Mouse (Mus musculus) embryonic stem cell, embryonic (primary cell): ENCODE measurements at regions not wholly inside any gene's neighbourhood (a gene's known extent, or its start where the extent isn't known, plus 50 kb on each side); places are given as distances from the start of the nearest gene placed in this dataset.

Experiments
- CTCF ChIA-PET, 4 experiments: fragments of 300-600 bp in 2 of 4; fragments of 350-600 bp in 2 of 4; sonication (Branson Sonifier 250); formaldehyde crosslinking; loops; one replicate each; lab custom pipeline; 2022; ENCODE audit warnings: inconsistent platforms in 2 of 4; lab: Charles Lee
- POLR2A ChIA-PET, 4 experiments: fragments of 300-600 bp in 2 of 4; fragments of 350-600 bp in 2 of 4; sonication (Branson Sonifier 250); formaldehyde crosslinking; loops; one replicate each; lab custom pipeline; 2022; ENCODE audit warnings: antibody characterized with exemption in 4 of 4, inconsistent platforms in 1 of 4; lab: Charles Lee

DNA sequence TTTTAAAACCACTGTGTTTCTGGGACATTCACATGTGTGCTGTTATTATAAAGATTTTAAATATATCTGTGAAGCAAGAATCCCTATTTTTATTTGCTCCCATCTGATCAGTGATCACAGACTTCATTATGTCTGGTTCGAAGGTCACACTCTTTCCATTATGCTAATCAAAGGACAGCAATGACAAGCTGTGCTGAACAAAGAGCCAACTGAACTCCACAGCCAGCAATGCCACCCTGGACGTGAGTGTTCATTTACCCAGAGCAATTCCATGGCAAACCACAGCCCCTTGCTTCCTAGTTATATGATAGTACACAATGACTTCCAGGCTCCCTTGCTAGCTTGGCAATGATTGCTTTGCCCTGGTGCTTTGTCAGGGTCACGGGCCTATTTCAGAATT is 55.6 kb upstream of the Ccdc190 start:
- POLR2A ChIA-PET, result no interaction called here
- CTCF ChIA-PET, result no interaction called here

DNA sequence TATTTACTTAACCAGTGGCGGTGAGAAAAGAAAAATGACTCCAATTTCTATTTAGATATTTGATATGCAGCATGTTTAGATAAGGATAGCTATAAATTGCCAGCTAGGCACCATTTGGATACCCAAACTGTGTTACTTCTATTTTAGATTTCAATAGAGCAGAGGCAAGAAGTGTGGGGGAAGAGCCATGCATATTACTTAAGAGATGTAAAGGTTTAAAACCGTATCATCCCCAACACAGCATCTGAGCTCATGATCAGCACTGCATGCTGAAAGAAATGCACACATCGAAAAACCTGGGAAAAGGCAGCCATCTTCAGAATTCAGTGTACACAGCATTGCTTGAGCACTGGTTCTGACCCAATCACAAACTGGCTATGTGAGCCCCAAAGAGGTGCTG is 59.8 kb upstream of the Ccdc190 start:
- ChIA-PET POLR2A (no interaction called here), CTCF (interaction anchor here in 1 of 4 experiments (0.7 to 0.9 kb wide), 2 partner anchors 12 to 50 kb away, joined by 3 read pairs; no protein-coding TSS in a partner anchor)

DNA sequence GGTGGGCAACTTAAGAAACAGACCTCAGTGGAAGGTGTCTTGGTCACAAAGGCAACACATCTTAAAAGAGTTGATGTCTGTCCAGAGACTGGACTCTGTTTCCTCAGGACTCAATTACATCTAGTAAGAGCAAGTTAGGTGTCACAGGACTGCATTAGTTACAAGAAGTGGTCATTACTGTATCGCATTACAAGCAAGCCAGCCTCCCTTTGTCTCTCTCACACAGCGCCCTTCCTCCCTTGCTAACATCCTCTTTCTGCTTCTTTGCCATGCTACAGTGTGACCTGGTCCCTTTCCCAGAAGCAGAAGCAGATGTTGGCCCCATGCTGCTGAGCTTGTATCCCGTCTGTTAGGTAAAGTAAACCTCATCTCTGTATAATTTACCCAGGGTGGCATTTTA is 61.0 kb upstream of the Ccdc190 start:
- POLR2A ChIA-PET, result no interaction called here
- CTCF ChIA-PET, result no interaction called here

DNA sequence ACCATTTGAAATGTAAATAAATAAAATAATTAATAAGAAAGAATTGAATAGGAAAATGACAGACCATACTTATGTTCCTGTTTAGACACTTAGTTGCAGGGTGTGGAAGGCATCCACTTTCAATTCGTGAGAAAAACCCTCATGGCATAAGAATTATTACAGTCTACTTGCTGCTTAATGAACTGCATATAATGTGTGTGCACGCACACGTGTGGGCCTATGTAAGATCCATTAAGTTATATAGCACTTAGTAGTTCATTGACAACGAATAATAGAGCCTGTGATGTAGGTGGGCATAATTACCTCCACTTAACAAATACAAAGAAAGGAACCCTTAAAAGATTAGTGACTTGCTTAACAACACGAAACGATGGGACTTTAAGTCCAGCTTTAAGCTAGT is 61.6 kb upstream of the Ccdc190 start:
- CTCF ChIA-PET, result no interaction called here
- POLR2A ChIA-PET, result no interaction called here

DNA sequence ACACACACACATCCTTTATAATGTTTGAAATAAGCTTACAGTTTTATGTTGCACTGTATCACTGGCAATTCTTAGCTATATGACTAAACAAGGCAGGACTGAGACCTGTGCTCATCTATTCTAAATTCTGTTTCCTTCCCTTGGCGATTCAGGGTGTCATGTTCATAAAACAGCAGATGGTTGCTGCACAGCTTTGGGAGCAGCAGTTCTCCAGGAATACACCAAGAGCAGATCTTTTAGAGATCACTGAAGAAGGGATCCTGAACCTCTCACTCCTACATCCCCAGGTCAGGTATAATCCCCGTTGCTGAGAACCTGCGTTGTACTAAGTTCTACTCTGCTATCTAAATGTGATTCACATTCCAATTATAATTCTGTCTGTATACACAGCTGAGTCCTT is 69.4 kb upstream of the Ccdc190 start:
- POLR2A ChIA-PET, result no interaction called here

DNA sequence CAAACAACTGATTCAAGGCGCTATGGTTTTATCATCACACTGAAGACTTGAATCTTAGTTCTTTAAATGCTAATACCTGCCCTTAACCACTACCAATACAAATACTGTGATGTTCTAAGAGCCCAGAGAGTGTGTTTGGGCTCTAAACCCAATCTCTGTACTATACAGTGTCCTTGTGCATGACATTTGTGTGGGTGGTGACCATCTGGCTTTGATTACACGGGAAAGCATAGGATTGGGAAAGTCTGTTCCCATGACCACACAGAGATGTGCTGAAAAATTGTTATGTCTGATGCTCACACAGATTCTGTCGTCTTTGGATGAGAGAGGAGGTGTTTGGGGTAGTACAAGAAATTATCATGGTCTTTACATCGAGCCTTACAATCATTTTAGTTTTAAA is 76.8 kb upstream of the Ccdc190 start:
- ChIA-PET CTCF (interaction anchor here in 1 of 4 experiments (1.7 kb wide), 1 partner anchor 67 kb away, joined by 9 read pairs; no protein-coding TSS in a partner anchor), POLR2A (no interaction called here)

More for the DNA sequence above, 69.4 kb upstream of the Ccdc190 start:
- CTCF ChIA-PET, result no interaction called here

DNA sequence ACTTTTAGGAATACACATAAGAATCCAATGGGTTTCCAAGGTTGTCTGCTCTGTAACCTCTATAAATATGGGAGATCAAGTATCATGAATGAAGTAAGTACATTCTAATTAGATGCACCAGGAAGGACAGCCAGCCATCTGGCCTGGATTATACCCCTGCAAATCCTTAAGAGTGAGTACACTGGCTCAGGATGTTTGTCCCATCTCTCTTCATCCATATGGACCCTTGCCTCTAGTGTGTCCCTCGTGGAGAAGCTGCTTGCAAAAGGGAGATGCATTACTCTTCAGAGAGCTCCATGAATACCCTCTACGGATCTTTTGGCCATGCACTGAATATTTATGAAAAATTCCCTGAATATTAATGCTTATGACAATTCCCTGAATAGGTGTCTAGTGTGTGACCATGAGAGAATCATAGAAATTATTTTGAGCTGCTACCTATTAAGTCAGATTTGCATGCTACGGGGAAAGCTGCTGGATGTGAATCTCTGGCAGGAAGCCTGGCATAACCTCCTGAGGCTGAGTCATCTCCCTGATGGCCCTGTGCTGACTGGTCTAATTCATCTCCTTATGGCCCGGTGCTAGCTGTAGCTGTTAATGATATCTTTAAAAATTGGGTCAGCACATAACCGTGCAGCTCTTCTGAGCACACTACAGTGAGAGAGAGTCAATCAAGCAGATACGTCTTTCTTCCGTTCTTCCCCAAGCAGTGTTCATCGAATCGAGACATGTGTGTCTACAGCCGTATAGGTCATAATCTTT is 80.0 kb upstream of the Ccdc190 start:
- CTCF ChIA-PET, result interaction anchor here in 1 of 4 experiments (0.6 kb wide), 1 partner anchor 177 kb away, joined by 5 read pairs; no protein-coding TSS in a partner anchor
- POLR2A ChIA-PET, result interaction anchor here in 1 of 4 experiments (0.5 kb wide), 2 partner anchors 59 to 62 kb away, joined by 3 read pairs; no protein-coding TSS in a partner anchor

DNA sequence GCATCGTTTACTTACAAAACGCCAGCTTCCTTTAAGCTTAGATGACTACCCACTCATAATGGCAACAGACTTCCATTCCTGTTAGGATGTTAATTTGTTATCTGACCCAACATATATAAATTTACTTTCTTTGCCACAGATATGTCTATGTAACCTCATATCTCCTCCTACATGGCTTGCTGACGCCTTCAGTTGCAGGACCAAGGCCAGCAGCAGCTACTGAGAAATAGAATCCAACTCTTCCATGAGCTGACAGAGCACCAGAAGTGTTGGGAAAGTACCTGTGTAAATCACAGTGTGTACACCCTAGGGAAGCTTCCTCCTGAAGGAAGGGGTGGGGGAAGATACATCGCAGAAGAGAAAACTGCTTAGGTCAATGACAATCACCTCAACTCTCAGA is 86.0 kb upstream of the Ccdc190 start:
- CTCF ChIA-PET, result no interaction called here
- POLR2A ChIA-PET, result no interaction called here

DNA sequence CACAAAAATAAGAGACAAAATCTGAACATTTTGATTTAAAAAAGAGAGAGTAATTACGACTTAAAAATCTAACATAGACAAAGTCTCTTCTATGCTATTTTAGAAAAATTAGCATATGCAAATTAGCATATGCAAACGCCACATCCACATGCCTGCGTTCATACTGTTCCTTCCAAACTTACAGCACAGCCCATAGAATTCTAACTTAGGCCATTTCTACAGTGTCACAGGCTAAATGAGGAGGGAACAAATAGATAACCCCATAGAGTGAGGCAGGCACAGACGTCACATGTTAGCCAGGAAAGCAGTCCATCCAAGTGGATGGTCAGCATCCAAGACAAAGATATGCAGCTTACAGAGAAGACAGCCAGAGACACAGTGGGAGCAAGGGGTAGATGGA is 87.5 kb upstream of the Ccdc190 start:
- POLR2A ChIA-PET, result no interaction called here
- CTCF ChIA-PET, result no interaction called here

DNA sequence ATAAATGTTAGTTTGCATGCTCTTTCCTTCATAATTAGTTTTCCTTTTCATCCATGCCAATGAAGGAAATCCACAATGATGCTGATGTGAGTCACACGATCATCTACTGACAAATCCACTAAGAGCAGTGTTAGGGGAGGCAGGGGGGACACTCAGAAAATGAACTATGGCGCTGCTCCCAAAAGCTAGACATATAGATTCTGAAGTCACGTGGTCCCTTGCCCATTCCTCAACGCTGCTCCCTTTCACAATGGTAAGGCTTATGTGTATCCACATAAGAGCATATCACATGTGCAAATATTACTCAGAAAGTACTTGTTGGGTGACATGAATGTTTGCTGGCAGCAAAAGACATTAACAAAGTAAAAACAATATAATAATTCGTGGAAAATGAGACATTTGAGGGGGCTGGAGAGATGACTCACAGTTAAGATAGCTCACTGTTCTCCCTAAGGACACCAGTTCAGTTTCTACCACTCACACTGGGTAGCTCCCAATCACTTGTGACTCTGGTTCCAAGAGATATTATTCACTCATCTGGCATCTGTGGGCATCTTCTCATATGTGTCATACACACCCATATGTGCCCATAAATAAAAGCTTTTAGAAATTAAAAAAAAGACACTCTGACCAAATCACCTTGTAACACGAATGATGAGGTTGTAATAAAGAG is 88.3 kb upstream of the Ccdc190 start:
- ChIA-PET POLR2A (interaction anchor here in 1 of 4 experiments (0.7 kb wide), 1 partner anchor 118 kb away, joined by 3 read pairs; no protein-coding TSS in a partner anchor), CTCF (no interaction called here)

DNA sequence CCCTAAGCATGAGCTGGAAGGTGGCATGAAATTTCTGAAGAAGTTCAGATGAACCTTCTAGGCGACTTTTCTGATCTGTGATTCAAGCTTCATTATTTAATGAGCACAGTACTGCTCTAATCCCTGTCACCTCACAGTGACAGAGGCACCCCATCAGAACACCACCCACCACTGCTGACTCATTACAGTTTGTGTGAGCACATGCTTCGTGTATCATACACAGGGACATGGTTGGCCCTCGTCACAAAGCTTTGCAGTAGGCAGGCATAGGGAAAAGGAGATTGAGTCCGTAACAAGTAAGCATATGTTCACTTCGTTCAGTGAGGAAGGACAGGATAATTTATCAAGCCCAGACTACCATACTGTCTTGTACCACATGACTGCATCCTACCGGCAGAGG is 85.9 kb upstream of the Rgs4 start:
- POLR2A ChIA-PET, result interaction anchor here in 2 of 4 experiments (0.7 kb wide), 2 partner anchors 40 to 258 kb away, joined by 3 read pairs; no protein-coding TSS in a partner anchor

DNA sequence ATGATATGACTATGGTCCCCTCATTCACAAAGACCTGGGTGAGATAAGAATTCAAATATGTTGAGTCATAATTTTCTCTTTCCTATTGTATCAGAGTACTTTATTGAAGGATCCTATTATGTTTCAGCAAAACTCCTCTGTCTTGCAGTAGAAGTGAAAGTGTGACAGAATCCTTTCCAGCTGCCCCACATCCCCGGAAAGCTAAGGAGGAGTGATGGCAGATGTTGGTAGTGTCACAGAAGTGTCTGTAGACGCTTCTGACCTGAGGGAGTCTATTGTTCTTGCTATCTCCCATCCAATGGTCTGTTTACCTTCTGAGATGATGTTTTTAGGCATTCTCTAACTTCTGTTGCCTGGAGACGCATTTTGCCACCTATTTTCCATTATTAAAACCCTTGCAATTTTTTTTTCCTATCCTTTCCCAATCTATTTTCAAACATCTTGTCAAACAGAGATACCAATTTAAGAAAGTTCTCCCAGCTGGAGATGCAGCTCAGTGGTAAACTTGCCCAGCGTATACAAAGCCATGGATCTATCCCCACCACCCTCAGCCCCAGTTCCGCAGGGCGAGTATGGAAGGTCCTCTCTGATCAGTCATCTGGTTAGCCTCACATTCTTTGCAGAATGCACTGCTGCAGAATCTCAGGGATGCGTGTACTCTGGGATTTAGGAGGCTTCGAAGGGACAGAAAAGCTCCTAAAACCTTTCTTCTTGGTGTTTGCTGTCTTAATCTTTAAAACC is 84.1 kb upstream of the Rgs4 start:
- POLR2A ChIA-PET, result no interaction called here
- CTCF ChIA-PET, result no interaction called here

More for the DNA sequence above, 85.9 kb upstream of the Rgs4 start:
- CTCF ChIA-PET, result no interaction called here

DNA sequence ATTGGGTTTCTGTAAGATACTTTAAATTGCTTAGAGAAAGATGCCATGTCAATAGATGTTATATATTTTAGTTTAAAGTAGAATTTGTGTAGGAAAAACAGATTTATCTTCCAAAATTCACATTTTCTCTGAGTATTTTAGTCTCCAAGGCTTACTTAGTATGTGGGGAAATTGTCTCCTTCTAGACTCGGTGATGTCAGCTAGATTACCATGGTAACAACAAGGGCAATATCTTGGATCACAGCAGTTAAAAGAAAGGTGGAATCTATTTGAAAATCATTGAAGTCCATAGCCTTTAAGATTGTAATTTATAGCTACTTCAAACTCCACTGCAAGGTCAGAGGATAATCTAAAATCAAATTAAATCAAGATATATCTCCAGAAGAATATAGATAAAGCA is 83.2 kb upstream of the Rgs4 start:
- ChIA-PET CTCF (no interaction called here), POLR2A (no interaction called here)

DNA sequence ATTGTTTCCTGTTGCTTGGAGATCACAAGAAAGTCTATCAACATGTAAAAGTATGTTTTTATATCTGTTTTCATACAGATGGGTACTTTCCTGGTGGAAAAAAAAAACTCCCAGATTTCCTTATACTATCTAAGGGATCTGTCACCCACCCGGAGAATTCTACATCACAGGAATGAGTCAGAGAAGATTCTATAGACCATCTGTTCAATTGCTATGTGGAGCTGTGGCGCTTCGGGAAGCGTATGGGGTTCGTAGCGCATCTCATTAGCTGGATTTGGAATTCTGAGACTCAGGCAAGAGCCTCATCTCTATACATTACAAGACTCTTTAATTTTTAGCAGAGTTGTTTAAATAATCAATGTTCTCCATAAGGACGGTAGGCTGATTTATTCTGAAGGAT is 74.6 kb upstream of the Rgs4 start:
- CTCF ChIA-PET, result interaction anchor here in 1 of 4 experiments (0.7 kb wide), 1 partner anchor 11 kb away, joined by 3 read pairs; no protein-coding TSS in a partner anchor
- POLR2A ChIA-PET, result no interaction called here

DNA sequence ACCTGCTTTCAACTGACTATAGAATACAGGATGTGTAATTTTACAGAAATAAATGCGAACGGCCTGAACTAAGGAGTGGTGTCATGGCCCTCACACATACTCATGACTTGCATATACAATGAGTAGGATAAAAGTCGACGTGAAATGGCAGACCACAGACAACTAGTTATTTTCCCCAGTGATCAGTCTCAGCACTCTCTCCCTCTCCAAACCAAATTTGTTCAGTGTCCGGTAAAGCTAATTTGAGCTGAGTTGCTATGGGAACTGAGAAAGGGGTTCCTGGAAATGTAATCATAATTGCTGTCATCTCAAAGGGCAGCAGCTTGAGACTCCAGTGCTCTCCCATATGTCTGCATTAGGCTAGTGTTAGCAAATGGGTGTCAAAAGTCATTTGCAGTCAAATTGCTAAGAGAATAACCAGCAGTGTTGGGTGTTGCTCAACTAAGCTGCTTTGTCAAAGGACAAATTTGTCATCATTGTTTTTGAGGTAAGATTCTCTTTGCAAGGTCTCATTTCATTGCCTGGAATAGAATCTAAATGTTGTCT is 72.0 kb upstream of the Rgs4 start:
- ChIA-PET POLR2A (no interaction called here), CTCF (no interaction called here)

DNA sequence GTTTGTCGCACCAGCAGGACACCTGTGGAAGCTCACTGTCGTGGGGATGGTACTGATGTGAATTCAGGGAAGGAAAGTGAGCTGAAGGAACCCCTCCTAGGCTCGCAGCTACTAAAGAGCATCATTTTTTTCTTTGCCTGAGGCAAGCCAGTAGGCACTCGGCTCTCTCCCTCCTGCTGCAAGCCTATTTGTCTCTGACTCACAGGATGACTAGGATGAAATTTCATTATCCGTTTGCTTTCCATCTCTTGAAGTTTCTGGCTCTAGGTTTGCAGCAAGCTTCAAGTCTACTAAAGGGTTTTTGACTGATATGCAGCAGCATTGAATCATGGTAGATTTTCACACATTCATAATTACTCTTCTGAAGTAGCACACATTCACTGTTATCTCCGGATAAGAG is 69.5 kb upstream of the Rgs4 start:
- POLR2A ChIA-PET, result no interaction called here
- CTCF ChIA-PET, result no interaction called here

DNA sequence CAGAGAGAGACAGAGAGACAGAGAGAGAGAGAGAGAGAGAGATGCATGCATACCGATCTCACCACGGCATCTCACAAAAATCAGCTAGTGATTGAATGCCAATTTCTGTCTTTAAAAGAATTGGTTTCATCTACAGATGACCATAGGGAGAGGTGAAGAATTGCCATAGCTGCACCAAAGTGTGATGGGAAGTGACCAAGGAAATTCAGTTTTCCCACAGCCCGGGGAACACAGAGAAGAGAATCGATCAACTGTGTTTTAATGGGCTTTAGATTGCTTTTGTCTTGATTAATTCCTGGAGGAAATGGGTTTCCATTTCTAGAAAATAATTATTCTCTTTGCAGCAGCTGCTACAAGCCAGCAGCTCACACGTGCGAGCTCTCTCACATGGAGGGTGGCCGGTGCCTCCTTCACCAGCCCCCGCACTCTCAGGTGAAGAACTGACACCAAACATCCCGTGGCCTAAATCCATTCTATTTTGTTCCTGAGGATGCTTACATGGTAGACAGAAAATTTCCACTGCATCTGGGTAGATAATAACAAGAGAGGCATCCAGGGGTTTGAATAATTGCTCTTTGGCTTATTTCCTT is 65.2 kb upstream of the Rgs4 start:
- CTCF ChIA-PET, result no interaction called here
- POLR2A ChIA-PET, result no interaction called here

DNA sequence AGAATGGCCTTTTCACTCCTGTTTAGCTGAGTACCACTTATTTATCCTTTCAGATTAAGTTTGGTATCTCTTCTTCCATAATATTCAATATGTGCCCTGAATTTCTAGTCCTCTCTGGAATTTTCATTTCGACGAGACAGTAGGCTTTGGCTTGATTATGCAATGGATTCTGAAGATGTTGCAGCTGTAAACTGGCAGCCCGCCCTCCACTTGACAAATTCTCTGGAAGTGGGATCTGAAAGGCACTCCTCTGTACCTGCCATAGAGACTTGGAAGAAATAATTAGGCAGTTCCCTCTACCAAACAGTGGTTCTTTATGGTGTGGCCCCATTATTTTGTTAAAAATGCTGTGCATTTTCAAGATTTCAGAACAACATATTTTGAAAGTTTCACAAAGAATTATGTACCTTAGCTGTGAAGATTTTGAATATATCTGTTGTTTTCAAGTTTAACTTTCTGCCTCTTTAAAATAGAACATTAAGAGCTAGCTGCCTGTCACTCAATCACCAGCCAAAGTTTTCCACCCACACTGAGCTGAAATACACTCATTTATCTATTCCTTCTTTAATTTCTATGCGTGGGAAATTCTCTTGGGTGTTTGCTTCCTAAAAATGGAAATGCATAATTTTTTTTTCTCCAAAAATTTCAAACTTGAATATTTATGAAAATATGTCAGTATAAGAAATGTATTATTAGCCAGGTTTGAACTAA is 56.1 kb upstream of the Rgs4 start:
- ChIA-PET POLR2A (no interaction called here), CTCF (no interaction called here)

DNA sequence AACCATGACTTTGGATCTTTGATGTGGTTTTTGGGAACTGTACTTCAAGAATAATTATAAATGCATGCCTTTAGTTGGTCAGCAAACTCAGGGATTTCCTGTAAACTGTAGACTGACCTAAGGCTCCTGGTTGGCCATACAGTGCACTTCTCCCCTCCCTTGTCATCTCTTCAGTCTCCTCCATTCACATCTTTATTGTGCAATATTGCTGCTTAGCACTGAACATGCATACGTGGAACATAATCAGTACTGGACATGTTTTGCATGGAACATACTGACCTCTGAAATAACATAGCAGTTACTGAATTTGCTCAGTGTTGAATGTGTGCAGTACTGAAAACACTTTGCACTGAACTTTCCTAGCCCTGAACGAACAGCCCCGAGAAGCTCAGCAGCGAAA is 55.4 kb upstream of the Rgs4 start:
- ChIA-PET POLR2A (no interaction called here), CTCF (no interaction called here)
